7 mouse cellular contexts compared by ENCODE assay signal in genomic region chr1:185364183-185364540, GRCm38 (mm10). TPM values are rescaled to one million over a fixed set of nuclear protein-coding genes. Genes with fewer than 3 reads are reported as not detected.
DNase-seq lines count a peak whose midpoint lies in the region; ATAC-seq and TF ChIP-seq lines count a peak whose summit lies in the region.

No protein-coding gene starts in this region.

- no peaks in the 10 kb centered on the region for H3K9me3 ChIP-seq in lung, embryonic 14.5 days (ENCODE audit: low read depth, low read length)
- no peaks in the 10 kb centered on the region for H3K9me3 ChIP-seq in forebrain, embryonic 12.5 days
- H3K9me3 ChIP-seq in limb, embryonic 12.5 days: no peaks in the 10 kb centered on the region

- no peak for ATAC-seq in lung, embryonic 14.5 days (ENCODE audit: insufficient read depth)
- no peak for ATAC-seq in forebrain, embryonic 12.5 days (ENCODE audit: low FRiP score)
- ATAC-seq in limb, embryonic 12.5 days (ENCODE audit: insufficient number of reproducible peaks, insufficient read depth, low FRiP score, low TSS enrichment, low read depth): no peak

- H3K27ac ChIP-seq in lung, embryonic 14.5 days (ENCODE audit: low read depth): no peak overlapping the region
- H3K27ac ChIP-seq in forebrain, embryonic 12.5 days: no peak overlapping the region
- H3K27ac ChIP-seq in limb, embryonic 12.5 days: no peak overlapping the region
- H3K27ac ChIP-seq in small intestine, adult 2 months (ENCODE audit: insufficient read depth, low read depth, low read length): no peak overlapping the region

- no peaks in the 10 kb centered on the region for H3K27me3 ChIP-seq in lung, embryonic 14.5 days (ENCODE audit: insufficient read depth, low read length)
- H3K27me3 ChIP-seq in forebrain, embryonic 12.5 days: no peaks in the 10 kb centered on the region
- no peaks in the 10 kb centered on the region for H3K27me3 ChIP-seq in limb, embryonic 12.5 days
- no peaks in the 10 kb centered on the region for H3K27me3 ChIP-seq in small intestine, adult 2 months (ENCODE audit: control insufficient read depth, insufficient read depth, low read length)

- intact Hi-C loops in left cerebral cortex, postnatal 4 days (cut with DNase I): no loop called here

- WGBS in lung, embryonic 14.5 days: 41% methylated on average over 6 of the region's 6 CpGs
- WGBS in forebrain, embryonic 12.5 days: 50% methylated on average over 6 of the region's 6 CpGs
- WGBS in limb, embryonic 12.5 days: 48% methylated on average over 6 of the region's 6 CpGs
- WGBS in small intestine, adult 2 months: 23% methylated on average over 6 of the region's 6 CpGs

- peaks cover 9% of the 10 kb centered on the region; the same call in 1 of the 2 replicates for H3K4me1 ChIP-seq in lung, embryonic 14.5 days (ENCODE audit: insufficient read depth)
- peaks cover 25% of the 10 kb centered on the region for H3K4me1 ChIP-seq in forebrain, embryonic 12.5 days
- H3K4me1 ChIP-seq in limb, embryonic 12.5 days (replicated peaks): peaks cover 20% of the 10 kb centered on the region
- H3K4me1 ChIP-seq in small intestine, adult 2 months (ENCODE audit: control insufficient read depth, insufficient read depth, insufficient read length, low read length): peaks cover 3% of the 10 kb centered on the region; the same call in 1 of the 2 replicates

- peak overlapping the region; percentile 99 for H3K4me3 ChIP-seq in lung, embryonic 14.5 days (ENCODE audit: low read depth, low read length)
- H3K4me3 ChIP-seq in forebrain, embryonic 12.5 days (replicated peaks): peak overlapping the region; percentile 72
- H3K4me3 ChIP-seq in limb, embryonic 12.5 days (replicated peaks): peak overlapping the region; percentile 98
- peak overlapping the region; percentile 25; the same call in 1 of the 2 replicates for H3K4me3 ChIP-seq in small intestine, adult 2 months (ENCODE audit: low read depth, low read length)

- no peak for TF ChIP-seq POLR2A in small intestine, adult 2 months (IDR thresholded peaks at IDR 0.05; ENCODE audit: low read depth, low read length)

- peak overlapping the region; percentile 91 for H3K9ac ChIP-seq in lung, embryonic 14.5 days
- peak overlapping the region; percentile 68; the same call in 1 of the 2 replicates for H3K9ac ChIP-seq in forebrain, embryonic 12.5 days
- peak overlapping the region; percentile 93; the same call in 1 of the 2 replicates for H3K9ac ChIP-seq in limb, embryonic 12.5 days (replicated peaks)

- no peak for TF ChIP-seq CTCF in lung, embryonic 14.5 days (IDR thresholded peaks at IDR 0.05; ENCODE audit: low read depth)
- TF ChIP-seq CTCF in small intestine, adult 2 months (IDR thresholded peaks at IDR 0.05; ENCODE audit: extremely low read depth, insufficient read length, insufficient replicate concordance, low read depth, low read length): no peak

- peak overlapping the region; percentile 92 for H3K4me2 ChIP-seq in lung, embryonic 14.5 days
- H3K4me2 ChIP-seq in forebrain, embryonic 12.5 days: peak overlapping the region; percentile 67
- H3K4me2 ChIP-seq in limb, embryonic 12.5 days: peak overlapping the region; percentile 64

- H3K36me3 ChIP-seq in lung, embryonic 14.5 days (ENCODE audit: insufficient read depth): peaks cover 26% of the 10 kb centered on the region
- H3K36me3 ChIP-seq in forebrain, embryonic 12.5 days (replicated peaks): 0 out of 2 replicates have a peak, but pooled peaks cover 10% of the 10 kb centered on the region
- H3K36me3 ChIP-seq in limb, embryonic 12.5 days: peaks cover 15% of the 10 kb centered on the region; the same call in 1 of the 2 replicates
- H3K36me3 ChIP-seq in small intestine, adult 2 months (ENCODE audit: control insufficient read depth, insufficient read depth, low read length): peaks cover 6% of the 10 kb centered on the region; the same call in 1 of the 2 replicates

- DNase-seq in lung, embryonic 14.5 days: no peak
- no peak for DNase-seq in lung, postnatal 4 days
- DNase-seq in MN1 (ENCODE audit: low spot score): no peak
- DNase-seq in left cerebral cortex, postnatal 4 days: no peak

RNA-seq across cellular contexts. Expression of gene Eprs, which starts 1.3 kb away (rescaled TPM):
- 146 and 147 TPM in 2 replicates for polyA plus RNA-seq in lung, embryonic 14.5 days (2014; fragmentation: Nextera tagmentation; extraction: Ambion mirVana)
- 128 and 137 TPM in 2 replicates for polyA plus RNA-seq in forebrain, embryonic 12.5 days (2016; fragmentation: Nextera tagmentation; extraction: Ambion mirVana)
- polyA plus RNA-seq in limb, embryonic 12.5 days (2016; fragmentation: Nextera tagmentation; extraction: Ambion mirVana): 148 and 151 TPM in 2 replicates
- polyA plus RNA-seq in small intestine, adult 2 months (2012; rRNA removed): 1.5 and 3.0 TPM in 2 replicates
- total RNA-seq in left cerebral cortex, postnatal 4 days (2021): 100 to 1,000 TPM; 110 to 111 TPM

RNA-seq across cellular contexts. Expression of gene Bpnt1, which starts 32.2 kb away (rescaled TPM):
- polyA plus RNA-seq in lung, embryonic 14.5 days (2014; fragmentation: Nextera tagmentation; extraction: Ambion mirVana): 22.8 and 24.3 TPM in 2 replicates
- polyA plus RNA-seq in forebrain, embryonic 12.5 days (2016; fragmentation: Nextera tagmentation; extraction: Ambion mirVana): 30.4 and 33.2 TPM in 2 replicates
- 23.7 TPM in 2 replicates for polyA plus RNA-seq in limb, embryonic 12.5 days (2016; fragmentation: Nextera tagmentation; extraction: Ambion mirVana)
- 323 and 340 TPM in 2 replicates for polyA plus RNA-seq in small intestine, adult 2 months (2012; rRNA removed)
- total RNA-seq in left cerebral cortex, postnatal 4 days (2021): 10 to 100 TPM; 51.3 to 53.3 TPM

RNA-seq across cellular contexts. Expression of gene Iars2, which starts 35.0 kb away (rescaled TPM):
- polyA plus RNA-seq in lung, embryonic 14.5 days (2014; fragmentation: Nextera tagmentation; extraction: Ambion mirVana): 32.0 and 33.5 TPM in 2 replicates
- polyA plus RNA-seq in forebrain, embryonic 12.5 days (2016; fragmentation: Nextera tagmentation; extraction: Ambion mirVana): 26.3 and 28.9 TPM in 2 replicates
- polyA plus RNA-seq in limb, embryonic 12.5 days (2016; fragmentation: Nextera tagmentation; extraction: Ambion mirVana): 30.3 and 30.7 TPM in 2 replicates
- polyA plus RNA-seq in small intestine, adult 2 months (2012; rRNA removed): 7.9 and 9.0 TPM in 2 replicates
- 10 to 100 TPM; 28.8 to 29.8 TPM for total RNA-seq in left cerebral cortex, postnatal 4 days (2021)

Comparison
In these comparisons a context has a peak if more than half of its experiments do, and no peak if none do; other contexts are left out.
1. H3K4me3 ChIP-seq: peak in every context shown above with its lines; median percentile 99 in lung, embryonic 14.5 days; 98 in limb, embryonic 12.5 days; 72 in forebrain, embryonic 12.5 days; 25 in small intestine, adult 2 months.
2. RNA of gene Eprs, which starts 1.3 kb away (polyA plus RNA-seq): 148 to 151 TPM in limb, embryonic 12.5 days, 146 to 147 TPM in lung, embryonic 14.5 days and 128 to 137 TPM in forebrain, embryonic 12.5 days; 1.5 to 3.0 TPM in small intestine, adult 2 months; every median in the first group is over 10 times any median in the second.
3. Peak in every context shown above with its lines, with median percentiles within 50 percentile points of each other: H3K4me2 ChIP-seq and H3K9ac ChIP-seq.